Mouse (Mus musculus) T-helper 2 cell (primary cell): ENCODE measurements at regions not wholly inside any gene's neighbourhood (a gene's known extent, or its start where the extent isn't known, plus 50 kb on each side); places are given as distances from the start of the nearest gene placed in this dataset.

ENCODE experiments used
- in situ Hi-C: fragments of 300-600 bp; cut with MboI, MseI; formaldehyde crosslinking; loops from one replicate; pipeline ENCODE4 v1.15.1; 2025; ENCODE audit warnings: high pct_unique_total_duplicates

DNA sequence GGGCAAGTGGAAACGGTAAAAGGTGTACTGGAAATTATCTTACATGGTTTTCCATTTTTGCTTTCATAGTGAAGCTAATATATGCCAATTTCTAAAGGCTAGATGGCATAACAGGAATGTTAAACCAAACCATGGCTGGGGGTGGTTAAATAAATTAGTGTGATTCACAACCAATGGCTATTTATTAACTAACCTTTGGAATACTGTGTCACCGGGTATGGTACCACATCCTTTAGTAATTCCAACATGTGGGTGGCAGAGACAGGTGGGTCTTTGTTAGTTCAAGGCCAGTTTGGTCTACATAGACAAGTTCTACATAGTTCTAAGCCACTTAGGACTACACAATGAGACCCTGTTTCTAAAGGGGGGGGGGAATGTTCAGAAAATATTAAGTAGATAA, 179.8 kb upstream of the Plxnc1 start:
- in situ Hi-C loops: no loop called here

DNA sequence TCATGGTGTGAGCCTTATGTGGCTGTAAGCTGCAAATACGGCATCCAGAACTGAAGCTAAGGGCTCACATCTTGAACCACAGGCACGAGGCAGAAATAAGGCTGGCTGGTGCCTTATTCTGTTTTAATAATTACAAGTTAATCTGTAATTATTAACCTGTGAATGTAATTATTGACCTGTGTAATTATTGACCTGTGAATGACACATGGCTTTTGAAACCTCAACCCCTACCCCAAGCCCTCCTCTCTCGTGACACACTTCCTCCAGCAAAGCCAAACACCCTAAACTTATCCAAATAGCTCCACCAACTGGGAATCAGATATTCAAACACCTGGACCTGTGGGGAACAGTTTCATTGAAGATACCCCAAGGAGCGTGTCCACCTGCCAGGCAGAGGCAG, 175.4 kb upstream of the Plxnc1 start:
- in situ Hi-C loops: no loop called here

DNA sequence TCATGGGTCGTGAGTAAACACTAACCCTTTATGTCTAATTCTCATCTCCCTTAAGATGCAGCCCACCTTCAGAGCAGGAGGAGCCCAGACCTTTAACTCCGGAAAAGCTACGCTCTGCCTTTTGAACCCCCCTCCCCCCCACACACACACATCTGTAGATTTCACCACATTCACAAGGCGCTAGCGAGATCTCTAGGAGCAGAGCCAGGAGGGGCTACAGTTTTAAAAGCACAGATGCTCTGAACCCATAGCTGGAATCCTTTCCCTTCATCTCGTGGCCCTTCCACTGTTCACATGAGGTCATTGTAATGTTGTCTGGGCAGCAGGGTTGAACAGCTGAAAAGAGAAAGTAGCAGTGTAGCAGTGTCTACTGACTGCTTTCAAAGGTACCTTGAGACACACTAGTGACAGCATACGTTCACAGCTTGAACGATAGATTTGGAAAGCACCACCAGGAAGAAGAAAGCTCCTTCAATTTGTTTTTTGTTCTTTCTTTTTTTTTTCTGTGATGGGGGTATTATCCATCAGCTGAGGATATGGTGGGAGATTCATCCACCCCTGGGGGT, 174.2 kb upstream of the Plxnc1 start:
- in situ Hi-C loops: no loop called here

DNA sequence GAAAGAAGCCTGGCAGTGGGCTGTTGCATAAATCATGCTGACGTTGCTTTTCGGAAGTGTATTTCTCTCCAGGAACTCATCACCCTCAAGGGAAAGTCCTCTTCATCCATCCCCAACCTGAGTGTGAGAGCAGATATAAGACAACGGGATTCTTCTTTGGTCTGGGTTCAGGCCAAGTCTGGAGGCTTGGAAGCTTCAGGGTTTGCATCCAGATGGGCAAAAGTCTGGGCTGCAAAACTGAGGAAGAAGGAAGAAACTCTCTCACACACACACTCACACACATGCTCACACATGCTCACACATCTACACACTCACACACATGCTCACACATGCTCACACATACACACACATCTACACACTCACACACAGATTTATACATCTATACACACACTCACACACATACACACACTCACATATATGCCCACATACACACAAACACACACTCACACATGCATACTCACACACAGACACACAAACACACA, 173.1 kb upstream of the Plxnc1 start:
- in situ Hi-C loops: no loop called here

DNA sequence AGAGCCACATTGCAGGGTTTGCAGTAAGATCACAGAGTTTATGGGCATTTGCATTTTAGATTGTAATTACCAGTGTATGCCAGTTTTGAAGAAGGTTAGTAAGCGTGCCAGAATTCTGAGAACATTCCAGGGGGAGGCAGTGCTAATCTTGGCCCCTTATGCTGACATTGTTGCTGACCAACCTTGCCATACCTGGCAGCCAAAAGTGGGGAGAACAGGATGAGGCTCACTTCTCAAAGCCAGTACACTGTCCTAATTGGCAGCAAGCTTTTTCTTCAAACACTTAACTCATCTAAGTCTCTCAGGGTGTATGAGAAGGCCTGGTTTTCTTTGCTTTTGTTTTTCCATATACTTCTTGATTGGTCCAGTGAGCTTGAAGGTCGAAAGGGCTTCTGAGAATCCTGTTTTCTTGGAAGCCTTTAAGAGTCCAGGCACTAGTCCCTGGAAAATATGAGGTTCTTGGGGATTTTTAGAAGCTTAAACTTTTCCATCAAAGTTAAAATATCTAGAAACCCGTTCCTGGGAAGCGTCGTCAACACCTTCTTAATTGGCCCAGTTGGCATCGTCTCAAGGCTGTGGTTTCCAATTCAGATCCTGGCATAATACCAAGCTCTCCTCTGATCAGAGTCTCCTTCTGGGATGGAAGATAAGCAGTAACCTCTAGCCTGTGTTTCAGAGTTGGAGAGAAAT, 172.6 kb upstream of the Plxnc1 start:
- in situ Hi-C loops: no loop called here

DNA sequence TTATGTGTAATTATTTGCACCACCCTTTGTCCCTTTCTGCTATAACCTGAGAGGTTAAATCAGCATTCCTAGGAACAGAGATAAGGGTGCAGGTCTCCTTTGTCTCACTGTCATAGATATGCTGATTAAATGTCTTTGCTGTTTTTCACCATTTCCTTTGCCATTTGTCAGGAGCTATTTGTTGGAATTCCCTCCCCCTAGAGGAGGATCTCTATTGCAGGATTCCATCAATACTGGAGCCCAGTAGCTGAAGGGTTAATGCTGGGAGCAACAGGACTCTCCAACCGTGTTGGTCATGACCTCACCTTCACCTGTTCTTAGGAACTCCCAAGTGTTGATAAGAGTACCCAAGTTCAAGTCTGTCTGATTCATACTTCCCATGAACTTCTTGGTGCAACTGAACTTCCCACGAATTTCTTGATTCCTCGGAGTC, 172.0 kb upstream of the Plxnc1 start:
- in situ Hi-C loops: no loop called here

DNA sequence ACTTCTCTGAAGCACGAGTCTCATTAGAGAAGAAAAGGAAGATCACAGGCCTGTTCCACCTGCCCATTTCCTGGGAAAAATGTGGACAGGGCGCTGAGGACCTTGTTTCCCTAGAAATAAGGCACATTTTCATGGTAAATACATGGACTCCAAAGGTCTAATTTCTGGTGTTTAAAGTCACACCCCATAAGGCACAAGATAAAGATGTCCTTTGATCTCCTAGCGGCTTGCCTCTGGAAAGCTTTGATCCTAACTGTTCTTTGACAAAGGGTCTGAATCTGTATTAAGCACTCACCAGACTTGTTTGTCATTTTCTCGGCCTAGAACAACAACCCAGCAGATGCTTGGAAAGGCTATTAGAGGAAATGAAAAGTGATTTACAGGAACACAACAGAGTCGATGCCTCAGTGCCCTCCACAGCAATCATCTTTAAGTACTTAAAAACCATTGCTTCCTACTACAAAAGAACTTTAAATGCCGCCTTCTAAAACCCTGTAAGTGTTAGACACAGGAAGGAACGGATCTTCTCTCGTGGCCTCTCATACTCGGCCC, 168.3 kb upstream of the Plxnc1 start:
- in situ Hi-C loops: no loop called here

DNA sequence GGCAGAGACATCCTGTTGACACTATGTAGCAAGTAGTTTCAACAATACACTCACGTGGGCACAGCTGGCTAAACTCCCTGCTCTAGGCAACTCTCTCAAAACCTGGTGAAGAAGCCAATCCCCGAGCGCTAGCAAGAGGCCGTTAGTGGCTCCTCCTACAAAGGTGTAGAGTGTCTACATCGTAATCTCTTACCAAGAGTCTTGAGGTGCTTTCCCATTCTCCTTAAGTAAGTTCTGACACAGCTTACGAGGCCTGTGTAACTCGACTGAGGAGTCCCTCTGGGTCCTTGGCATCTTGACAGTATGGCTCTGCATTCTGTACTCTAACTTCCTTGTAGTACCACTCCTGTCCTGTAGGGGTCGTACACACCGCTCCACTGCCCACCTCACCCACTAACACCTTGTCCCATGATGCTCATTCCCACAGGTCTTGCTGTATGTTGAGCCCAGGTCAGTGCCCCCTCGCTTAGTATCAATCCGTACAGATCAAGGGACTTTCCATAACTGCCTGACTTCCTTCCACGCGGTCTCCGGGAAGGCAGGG, 167.7 kb upstream of the Plxnc1 start:
- in situ Hi-C loops: no loop called here

DNA sequence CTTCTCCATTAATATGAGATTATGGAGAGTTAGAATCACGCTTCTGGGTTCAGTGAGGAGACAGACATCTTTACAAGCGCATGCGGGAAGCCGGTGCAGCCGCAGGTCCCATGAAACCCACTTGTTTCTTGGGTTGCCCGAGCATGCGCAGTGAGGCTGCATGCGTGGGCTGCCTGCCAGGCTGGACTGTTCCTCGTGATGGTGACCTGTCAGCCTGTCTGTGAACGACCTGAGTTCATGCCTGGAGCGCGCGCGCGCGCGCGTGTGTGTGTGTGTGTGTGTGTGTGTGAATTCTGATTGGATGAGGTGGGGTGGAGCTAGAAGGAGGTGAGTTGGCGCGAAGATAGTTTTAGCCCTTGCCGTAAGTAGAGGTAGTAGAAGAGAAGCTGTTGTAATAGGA, 166.2 kb upstream of the Plxnc1 start:
- in situ Hi-C loops: no loop called here

DNA sequence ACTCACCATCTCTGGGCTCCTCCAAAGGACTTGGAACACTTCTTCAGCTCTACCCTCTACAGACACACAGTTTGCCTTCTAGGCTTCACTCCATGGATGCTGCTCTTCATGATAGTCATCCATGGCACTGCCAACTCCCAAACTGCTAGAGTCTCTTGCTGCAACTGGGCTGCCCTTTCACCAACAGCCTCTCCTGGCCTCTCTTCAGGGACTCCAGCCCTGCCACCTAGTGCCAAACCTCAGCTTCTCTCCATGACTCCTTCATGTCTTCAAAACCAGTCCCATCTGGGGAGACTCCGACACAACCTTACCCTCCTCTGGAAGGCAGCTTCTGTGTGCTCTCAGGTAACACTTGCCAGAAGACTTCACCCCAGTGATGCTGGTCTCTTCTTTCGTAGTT, 164.9 kb upstream of the Plxnc1 start:
- in situ Hi-C loops: no loop called here

DNA sequence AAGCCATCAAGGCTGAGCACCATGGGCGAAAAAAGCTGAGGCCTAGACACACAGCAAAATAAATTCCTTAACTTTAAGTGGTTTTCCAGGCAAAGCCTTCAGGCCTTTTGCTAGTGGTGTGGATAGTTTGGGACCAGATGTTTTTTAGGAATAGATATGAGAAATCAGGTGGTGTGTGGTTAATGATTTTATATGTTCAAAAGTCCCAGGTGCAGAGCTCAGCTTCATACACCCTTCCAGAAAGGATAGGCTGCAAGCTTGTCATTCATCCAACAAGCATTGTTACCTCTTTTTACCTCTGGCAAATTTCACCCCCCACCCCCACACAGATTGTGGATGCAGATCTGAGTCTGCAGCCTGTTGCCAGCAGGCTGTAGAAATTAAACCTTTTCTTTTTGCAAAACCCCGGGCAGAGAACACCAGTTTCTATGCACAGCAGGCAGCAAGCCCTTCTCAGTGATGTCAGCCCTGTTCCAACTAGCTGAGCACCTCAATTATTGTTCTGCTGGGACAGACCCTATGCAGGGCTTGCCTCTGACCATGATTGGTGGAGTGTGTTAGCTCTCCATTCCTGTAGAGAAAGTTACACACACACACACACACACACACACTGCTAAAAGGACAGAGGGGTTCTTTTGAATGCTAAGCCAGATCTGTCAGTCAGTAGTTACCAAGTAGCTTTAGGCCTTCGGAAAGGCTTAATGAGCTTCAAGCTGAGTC, 163.1 kb upstream of the Plxnc1 start:
- in situ Hi-C loops: no loop called here

DNA sequence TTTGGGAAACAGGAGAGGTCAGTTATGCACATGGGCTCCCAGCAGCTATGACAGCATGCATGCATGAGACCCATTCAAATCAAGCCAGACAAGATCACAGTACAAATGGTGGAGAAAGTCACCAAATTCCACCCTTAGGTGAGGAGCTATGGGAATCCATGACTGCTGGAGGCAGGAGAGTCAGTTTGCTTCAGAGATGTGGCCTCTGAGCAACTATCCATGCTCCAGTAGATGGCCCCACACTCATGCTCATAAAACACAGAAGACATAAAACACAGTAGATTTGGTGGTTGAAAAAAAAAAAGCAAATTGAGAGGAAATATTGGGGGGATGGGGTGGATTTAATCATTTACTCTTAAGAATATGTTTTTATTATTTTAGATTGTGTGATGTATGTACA, 159.2 kb upstream of the Plxnc1 start:
- in situ Hi-C loops: no loop called here

DNA sequence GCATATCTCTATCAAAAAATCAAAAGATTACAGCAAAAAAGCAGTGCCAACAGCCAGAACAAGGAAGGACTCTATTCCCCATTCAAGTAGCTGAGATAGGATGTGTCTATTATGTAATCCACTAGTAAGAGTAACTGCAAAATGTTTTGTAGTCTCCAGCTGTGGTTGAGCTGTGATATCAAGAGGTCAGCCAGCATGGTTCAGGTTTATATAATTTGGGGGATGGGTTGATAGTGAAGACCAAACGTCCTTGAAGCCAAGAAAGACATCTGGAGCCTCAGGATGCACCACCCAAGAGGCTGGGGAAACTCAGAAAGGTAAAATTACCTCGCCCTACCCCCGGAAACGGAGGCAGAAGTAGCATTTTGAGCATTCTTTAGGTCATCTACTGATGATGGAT, 158.3 kb upstream of the Plxnc1 start:
- in situ Hi-C loops: no loop called here

DNA sequence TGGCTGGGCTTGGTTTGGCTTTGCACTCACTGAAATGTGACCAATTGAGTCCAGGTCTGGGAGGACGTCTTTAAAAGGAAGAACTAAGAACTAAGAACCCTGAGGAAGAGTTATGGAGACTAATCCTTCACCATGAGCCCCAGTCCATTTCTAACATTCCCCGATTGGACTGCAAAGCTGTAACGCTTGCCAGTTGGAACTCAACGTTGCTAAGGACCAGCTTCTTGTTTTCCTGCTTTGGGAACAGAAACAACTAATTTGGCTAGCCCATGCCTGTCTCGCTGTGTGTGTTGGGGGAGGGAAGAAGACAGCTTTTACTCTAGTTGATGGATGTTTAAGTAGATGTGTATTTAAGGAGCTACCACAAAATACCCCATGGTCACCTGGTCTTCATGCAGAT, 155.3 kb upstream of the Plxnc1 start:
- in situ Hi-C loops: no loop called here

DNA sequence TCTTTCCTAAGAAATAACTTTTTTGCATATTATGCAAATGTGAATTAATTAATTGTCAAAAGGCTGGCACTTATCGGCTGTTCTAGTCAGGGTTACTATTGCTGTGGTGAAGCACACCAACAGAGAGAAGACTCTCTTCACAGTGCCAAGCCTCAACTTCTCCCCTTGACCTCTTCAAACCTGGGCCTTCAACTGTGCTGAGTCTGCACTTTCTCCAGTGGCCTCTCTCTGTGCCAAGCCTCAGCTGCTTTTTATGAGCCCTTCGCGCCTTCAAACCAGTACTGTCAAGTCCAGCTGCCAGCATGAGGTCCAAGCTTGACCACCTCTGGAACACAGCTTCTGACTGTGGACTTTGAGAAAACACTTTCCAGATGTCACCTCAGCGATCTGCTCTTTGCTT, 151.2 kb upstream of the Plxnc1 start:
- in situ Hi-C loops: no loop called here

DNA sequence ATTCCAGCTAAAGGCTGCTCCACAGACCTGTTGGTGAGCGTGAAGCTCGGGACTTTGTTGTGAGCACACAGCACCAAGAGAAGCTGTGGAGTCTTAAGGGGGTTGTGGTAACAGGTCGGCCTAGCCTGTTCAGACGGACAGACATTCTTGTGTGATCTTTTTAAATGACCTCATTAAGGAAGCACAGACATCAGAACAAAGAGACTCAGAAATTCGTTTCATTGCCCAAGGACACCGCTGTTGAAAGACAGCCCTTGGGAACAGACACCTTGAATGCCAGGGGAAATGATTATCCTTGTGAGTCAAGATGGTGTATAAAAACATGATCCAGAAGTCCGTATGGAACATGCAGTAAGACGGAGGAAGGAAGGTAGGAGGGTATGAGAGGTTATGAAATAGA, 150.1 kb upstream of the Plxnc1 start:
- in situ Hi-C loops: no loop called here

DNA sequence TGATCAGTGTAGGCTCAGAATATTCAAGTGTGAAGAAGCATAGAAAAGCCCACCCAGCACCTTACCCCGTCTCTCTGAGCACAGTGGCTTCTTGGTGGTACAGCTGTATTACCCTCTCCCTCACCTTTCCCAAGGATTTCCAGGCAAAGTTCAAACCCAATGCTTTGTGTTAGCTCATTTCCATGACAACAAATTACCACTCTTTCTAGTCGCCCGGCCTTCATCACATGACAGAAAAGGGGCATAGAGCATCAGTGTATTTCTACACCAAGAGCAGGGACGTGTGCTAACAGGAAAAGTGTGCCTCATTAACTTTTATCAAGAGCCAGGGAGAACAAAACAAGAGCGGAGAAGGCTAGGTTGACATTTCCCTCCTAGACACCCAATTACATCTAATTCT, 148.6 kb upstream of the Plxnc1 start:
- in situ Hi-C loops: no loop called here

DNA sequence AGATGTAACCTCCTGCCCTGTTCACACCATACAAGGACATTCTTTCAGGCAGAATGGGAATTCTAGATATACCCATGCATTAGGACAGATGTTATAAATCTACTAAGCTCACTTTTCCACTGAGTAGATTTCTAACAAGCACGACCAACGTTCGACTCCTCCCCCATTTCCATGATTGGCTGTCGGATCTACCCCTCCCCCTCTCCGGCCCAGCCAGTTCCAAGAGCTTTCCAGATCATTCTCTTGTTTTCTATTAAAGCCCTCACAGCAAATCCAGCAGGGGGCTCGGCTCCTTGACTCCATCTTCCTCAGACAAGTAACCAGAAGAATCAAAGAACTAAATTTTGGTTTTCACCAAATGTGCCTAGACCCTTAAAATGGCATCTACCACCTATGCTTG, 146.5 kb upstream of the Plxnc1 start:
- in situ Hi-C loops: no loop called here

DNA sequence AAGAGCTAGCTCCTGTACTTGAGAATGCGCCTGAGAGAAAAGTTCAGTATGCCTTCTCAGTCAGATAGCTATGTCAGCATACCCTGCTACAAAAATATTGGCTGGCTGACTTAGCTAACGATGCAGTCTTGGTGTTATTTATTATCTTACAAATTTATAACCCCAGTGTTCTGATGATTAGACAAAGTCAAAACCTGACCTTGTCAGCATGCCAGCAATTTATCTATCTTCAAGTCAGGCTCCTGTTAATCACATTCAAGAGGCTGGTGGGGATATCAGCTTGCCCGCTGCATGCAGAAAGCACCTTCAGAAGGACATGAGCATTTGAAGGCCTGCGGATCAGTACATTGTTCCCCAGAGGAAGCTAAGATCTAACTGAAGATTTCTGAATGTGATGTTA, 146.0 kb upstream of the Plxnc1 start:
- in situ Hi-C loops: no loop called here

DNA sequence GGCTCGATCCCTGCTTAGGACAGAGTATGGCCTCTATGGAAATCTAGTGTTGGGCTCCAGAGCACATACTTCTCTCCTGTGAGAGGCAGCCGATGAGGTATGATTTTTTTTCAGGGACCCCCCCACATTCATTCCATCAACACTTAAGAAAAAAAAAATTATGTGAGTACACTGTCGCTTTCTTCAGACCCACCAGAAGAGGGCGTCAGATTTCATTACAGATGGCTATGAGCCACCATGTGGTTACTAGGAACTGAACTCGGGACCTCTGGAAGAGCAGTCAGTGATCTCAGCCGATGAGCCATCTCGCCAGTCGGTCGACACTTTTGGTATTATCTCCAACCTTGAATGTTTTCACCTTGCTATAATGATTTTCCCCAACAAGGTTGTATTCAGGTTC, 145.4 kb upstream of the Plxnc1 start:
- in situ Hi-C loops: no loop called here

DNA sequence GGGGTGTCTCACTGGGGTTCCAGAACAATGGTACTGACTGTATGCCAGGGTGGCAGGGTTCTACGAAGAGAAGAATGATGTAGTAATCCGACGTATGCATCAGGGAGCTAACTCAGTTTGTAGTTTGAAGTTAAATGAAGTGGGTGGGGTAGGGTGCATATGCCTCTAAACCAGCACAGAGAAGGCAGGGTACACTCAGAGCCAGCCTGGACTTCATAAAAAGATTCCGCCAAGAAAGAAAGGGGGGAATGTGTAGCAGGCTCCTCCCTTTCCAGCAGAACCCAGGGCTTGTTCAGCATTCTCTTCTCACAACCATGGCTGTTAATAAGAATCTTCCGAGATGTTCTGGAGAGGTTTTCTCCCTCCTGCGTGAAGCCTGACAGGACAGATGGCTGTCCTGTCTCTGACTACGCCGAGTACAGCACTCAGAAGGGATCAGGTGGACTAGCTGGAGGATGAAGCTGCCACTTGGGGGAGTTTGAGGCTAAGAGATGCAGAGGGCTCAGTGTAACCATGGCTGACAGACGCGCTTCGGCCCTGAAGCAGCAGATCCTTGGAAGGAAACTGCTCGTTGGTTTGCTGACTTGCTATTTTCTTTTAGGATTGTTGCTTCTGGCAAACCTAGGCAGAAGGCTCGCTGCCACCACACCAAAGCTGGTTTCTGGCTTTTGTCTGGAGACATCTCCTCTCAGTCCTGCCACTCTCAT, 143.4 kb upstream of the Plxnc1 start:
- in situ Hi-C loops: no loop called here

DNA sequence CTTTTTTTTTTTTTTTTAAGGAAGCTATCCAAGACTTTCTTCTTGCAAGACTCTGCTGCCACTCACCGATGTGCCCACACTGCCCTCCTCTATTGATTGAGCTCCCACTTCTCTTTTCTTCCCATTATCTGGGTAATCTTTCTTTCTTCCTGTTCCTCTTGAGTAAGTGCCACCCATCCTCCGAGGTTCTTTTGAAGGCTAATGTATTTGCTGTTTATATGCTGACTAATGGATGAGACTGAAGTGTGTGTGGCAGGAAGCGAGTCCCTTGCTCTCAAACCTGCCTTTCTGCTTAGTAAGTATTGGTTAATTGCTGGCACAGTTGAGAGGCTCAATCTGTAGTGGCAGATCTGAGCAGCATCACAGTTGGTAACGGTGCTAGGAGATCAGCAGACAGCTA, 142.1 kb upstream of the Plxnc1 start:
- in situ Hi-C loops: no loop called here
